Mouse (Mus musculus) embryonic facial prominence, embryonic 15.5 days (tissue): Measurements from ENCODE around the gene Zbed6. TPM values are rescaled to one million over a fixed set of nuclear protein-coding genes. Genes with fewer than 3 reads are reported as not detected.

ENCODE experiments used
- ATAC-seq: fragments of 200-750 bp; cut with Nextera tagmentation; 2 replicates; pipeline ENCODE4 v1.8.0; 2017; ENCODE audit warnings: low read depth, moderate TSS enrichment; ENCODE audit not compliant: insufficient number of reproducible peaks, low FRiP score, low TSS enrichment
- H3K27ac ChIP-seq: fragments of 300-500 bp; sonication (generic); replicated peaks from 2 replicates; pipeline ENCODE4 v1.5.1; 2015; ENCODE audit warnings: mild to moderate bottlenecking, inconsistent platforms
- H3K27me3 ChIP-seq: fragments of 300-500 bp; sonication (generic); 2 replicates; pipeline ENCODE4 v1.6.1; 2015; ENCODE audit warnings: inconsistent platforms
- H3K36me3 ChIP-seq: fragments of 300-500 bp; sonication (generic); 2 replicates; pipeline ENCODE4 v1.6.1; 2015; ENCODE audit warnings: mild to moderate bottlenecking, inconsistent platforms
- H3K4me1 ChIP-seq: fragments of 300-500 bp; sonication (generic); 2 replicates; pipeline ENCODE4 v1.6.1; 2015; ENCODE audit warnings: inconsistent platforms
- H3K4me2 ChIP-seq: fragments of 300-500 bp; sonication (generic); replicated peaks from 2 replicates; pipeline ENCODE4 v1.6.1; 2015; ENCODE audit warnings: mild to moderate bottlenecking, inconsistent platforms
- H3K4me3 ChIP-seq: fragments of 300-500 bp; sonication (generic); replicated peaks from 2 replicates; pipeline ENCODE4 v1.5.1; 2015; ENCODE audit warnings: mild to moderate bottlenecking, inconsistent platforms
- H3K9ac ChIP-seq: fragments of 300-500 bp; sonication (generic); 2 replicates; pipeline ENCODE4 v1.6.1; 2015; ENCODE audit warnings: inconsistent platforms
- H3K9me3 ChIP-seq: fragments of 300-500 bp; sonication (generic); replicated peaks from 2 replicates; pipeline ENCODE4 v1.6.1; 2016; ENCODE audit warnings: inconsistent platforms
- WGBS: fragments of 180-500 bp; shearing (Covaris S2); methylation state at CpG from one replicate; pipeline ENCODE4 v1.1.7; 2015; 5-methylcytosine and 5-hydroxymethylcytosine counted together
- polyA plus RNA-seq: library from polyadenylated mRNA; unstranded; fragments of >200 nt; fragmentation: Nextera tagmentation; extraction: Ambion mirVana; gene quantifications from 2 replicates; pipeline ENCODE4 v1.2.1, GENCODE M21; 2015

The Zbed6 gene
- polyA plus RNA-seq, 1 experiment from 2014 or later = not detected

DNA sequence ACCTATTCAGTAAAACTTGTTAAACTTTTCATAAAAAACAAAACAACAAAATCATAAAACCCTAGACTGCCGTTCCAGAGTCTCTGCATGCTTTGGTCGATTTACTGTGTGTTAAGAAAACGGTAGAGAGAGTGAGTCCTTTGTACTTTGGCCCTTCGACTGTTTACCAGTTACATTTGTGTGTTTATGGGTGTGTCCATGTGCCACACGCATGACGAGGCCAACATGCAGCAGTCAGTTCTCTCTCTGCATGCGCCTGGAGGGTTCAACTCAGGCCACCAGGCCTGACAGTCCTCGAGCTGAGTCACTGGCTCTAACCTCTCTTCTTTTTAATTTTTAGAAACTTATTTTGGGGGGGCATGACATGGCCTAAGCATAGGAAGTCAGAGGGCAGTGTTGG is 42.4 kb downstream of the Zbed6 start:
- H3K27ac ChIP-seq = no peak overlapping the region
- H3K36me3 ChIP-seq = peaks cover 54% of the 10 kb centered on the region
- no peak for ATAC-seq
- no peak overlapping the region for H3K9ac ChIP-seq
- no peak overlapping the region for H3K4me2 ChIP-seq
- no peaks in the 10 kb centered on the region for H3K4me1 ChIP-seq
- no peak overlapping the region for H3K4me3 ChIP-seq
- H3K27me3 ChIP-seq = no peaks in the 10 kb centered on the region
- 72% methylated on average over 8 of the region's 8 CpGs for WGBS
- H3K9me3 ChIP-seq = no peaks in the 10 kb centered on the region

- H3K4me3 ChIP-seq = no peak overlapping the region
- peaks cover 50% of the 10 kb centered on the region for H3K36me3 ChIP-seq
- no peak overlapping the region for H3K27ac ChIP-seq
- H3K4me1 ChIP-seq = no peaks in the 10 kb centered on the region
- H3K9me3 ChIP-seq = no peaks in the 10 kb centered on the region
- no peak for ATAC-seq
- H3K4me2 ChIP-seq = no peak overlapping the region
- no peak overlapping the region for H3K9ac ChIP-seq
- WGBS = 68% methylated on average over 2 of the region's 2 CpGs
- no peaks in the 10 kb centered on the region for H3K27me3 ChIP-seq
Measured at GRCm38 (mm10) chr1:133617908-133618307, 42.8 kb downstream of the Zbed6 start.

- H3K9me3 ChIP-seq = no peaks in the 10 kb centered on the region
- H3K36me3 ChIP-seq = peaks cover 22% of the 10 kb centered on the region
- no peaks in the 10 kb centered on the region for H3K27me3 ChIP-seq
- H3K4me2 ChIP-seq = no peak overlapping the region
- H3K4me3 ChIP-seq = no peak overlapping the region
- no peak for ATAC-seq
- 76% methylated on average over 3 of the region's 3 CpGs for WGBS
- H3K4me1 ChIP-seq = peaks cover 4% of the 10 kb centered on the region; the same call in 1 of the 2 replicates
- no peak overlapping the region for H3K27ac ChIP-seq
- no peak overlapping the region for H3K9ac ChIP-seq
Measured at GRCm38 (mm10) chr1:133613817-133614216, 46.9 kb downstream of the Zbed6 start.

GRCm38 (mm10) chr1:133611436-133611835 is 49.2 kb downstream of the Zbed6 start:
- ATAC-seq = no peak
- no peak overlapping the region for H3K27ac ChIP-seq

GRCm38 (mm10) chr1:133610601-133611000 is 50.1 kb downstream of the Zbed6 start:
- no peak for ATAC-seq
- Histone ChIP-seq H3K9ac (no peak overlapping the region), H3K9me3 (no peaks in the 10 kb centered on the region), H3K36me3 (peaks cover 34% of the 10 kb centered on the region), H3K27me3 (no peaks in the 10 kb centered on the region), H3K4me3 (peak overlapping the region; percentile 87), H3K27ac (no peak overlapping the region), H3K4me2 (peak overlapping the region; percentile 40), H3K4me1 (peaks cover 7% of the 10 kb centered on the region; the same call in 1 of the 2 replicates)
- WGBS = 46% methylated on average over 6 of the region's 6 CpGs

More at GRCm38 (mm10) chr1:133611436-133611835, 49.2 kb downstream of the Zbed6 start:
- no peak overlapping the region for H3K9ac ChIP-seq
- H3K4me1 ChIP-seq = peaks cover 7% of the 10 kb centered on the region; the same call in 1 of the 2 replicates
- no peaks in the 10 kb centered on the region for H3K27me3 ChIP-seq
- no peak overlapping the region for H3K4me3 ChIP-seq
- WGBS = 67% methylated on average over 1 of the region's 1 CpGs
- peaks cover 33% of the 10 kb centered on the region for H3K36me3 ChIP-seq
- H3K9me3 ChIP-seq = no peaks in the 10 kb centered on the region
- no peak overlapping the region for H3K4me2 ChIP-seq

DNA sequence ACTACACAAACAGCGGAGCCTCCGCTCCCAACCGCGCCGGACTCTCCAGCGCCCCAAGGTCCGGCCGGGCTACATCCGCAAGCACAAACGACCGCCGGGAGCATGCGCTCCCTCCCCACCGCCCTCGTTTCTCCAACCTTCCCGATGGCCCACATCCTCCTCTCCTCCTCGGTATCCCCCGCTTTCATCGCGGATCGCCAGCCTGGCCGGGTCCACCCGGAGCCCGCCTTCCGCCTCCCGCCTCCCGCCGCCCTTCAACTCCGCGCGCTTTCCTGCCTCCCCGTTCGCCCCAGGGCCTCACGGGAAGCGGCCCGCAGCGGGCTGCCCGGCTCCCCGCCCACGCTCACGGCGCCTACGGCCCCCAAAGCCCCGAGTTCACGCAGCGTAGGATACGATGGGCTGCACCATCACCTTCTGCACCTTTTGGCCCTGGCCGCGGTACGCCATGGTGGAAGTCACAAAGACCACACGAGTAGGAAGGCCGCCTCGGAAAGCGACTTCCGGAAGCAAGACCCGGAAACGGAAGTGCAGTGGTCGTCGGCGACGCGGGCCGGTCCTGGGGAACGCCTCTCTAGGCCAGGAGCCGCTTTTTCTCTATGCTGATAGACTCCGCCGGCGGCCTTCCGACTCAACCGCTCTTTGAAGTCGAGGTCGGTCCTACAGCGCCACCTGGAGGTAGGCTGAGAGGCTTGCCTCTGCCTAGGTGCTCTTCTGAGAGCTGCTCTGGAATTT is 50.7 kb downstream of the Zbed6 start, which contains the start of gene Snrpe:
Gene Snrpe, minus strand, starts transcription at position 521 of the 732 bp plus-strand sequence.
- peaks cover 38% of the 10 kb centered on the region for H3K36me3 ChIP-seq
- peak within 1 kb of the TSS; percentile 91 for H3K9ac ChIP-seq
- ATAC-seq = peak; percentile 98
- 0% methylated on average over 73 of the region's 73 CpGs for WGBS
- H3K9me3 ChIP-seq = no peaks in the 10 kb centered on the region
- peak within 1 kb of the TSS; percentile 87 for H3K4me3 ChIP-seq
- H3K27ac ChIP-seq = peak within 1 kb of the TSS; percentile 93
- H3K27me3 ChIP-seq = no peaks in the 10 kb centered on the region
- H3K4me1 ChIP-seq = peaks cover 7% of the 10 kb centered on the region; the same call in 1 of the 2 replicates
- peak within 1 kb of the TSS; percentile 51 for H3K4me2 ChIP-seq

Other genes starting within 250 kb of the Zbed6 start
- gene Sox13, start 236.5 kb downstream of the Zbed6 start, polyA plus RNA-seq = 5.8 and 6.1 TPM in 2 replicates
- gene Snrpe, start 50.6 kb downstream of the Zbed6 start, polyA plus RNA-seq = 524 and 525 TPM in 2 replicates
- gene Gm38394, start 433 bp upstream of the Zbed6 start, polyA plus RNA-seq = 5.5 and 6.6 TPM in 2 replicates
- gene Lax1, start 29.2 kb upstream of the Zbed6 start, polyA plus RNA-seq = 0.45 and 0.53 TPM in 2 replicates
- 22.3 and 24.4 TPM in 2 replicates for gene Atp2b4, start 140.2 kb upstream of the Zbed6 start, polyA plus RNA-seq
- gene Optc, start 247.1 kb upstream of the Zbed6 start, polyA plus RNA-seq = 1.1 and 1.2 TPM in 2 replicates